Mouse (Mus musculus): Measurements from ENCODE around the gene Gm6096. TPM values are rescaled to one million over a fixed set of nuclear protein-coding genes. Genes with fewer than 3 reads are reported as not detected.

Gm6096 gene
- total RNA-seq, 1 experiment, result not detected

DNA sequence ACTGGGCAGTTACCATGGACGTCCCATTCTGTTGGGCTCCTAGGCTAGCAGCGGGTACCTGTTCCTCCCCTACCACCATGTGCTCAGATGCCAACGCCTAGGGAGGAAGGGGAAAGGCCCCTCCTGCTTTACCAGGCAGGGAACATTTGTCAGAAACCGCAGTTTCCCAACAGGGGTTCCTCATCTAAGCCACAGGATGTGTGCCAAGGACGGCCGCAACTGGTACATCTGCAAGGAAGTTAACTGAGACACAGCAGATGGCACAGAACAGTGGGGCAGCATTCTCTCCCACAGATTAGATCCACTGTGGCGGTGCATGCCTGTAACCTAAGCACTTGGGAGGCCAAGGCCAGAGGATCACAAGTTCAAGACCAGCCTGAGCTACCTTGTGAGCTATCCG is 36.2 kb upstream of the Gm6096 start:
- peaks cover 0 to 3% of the 10 kb centered on the region in 2 experiments; a peak in 1 of 4 replicates for H3K4me1 ChIP-seq (ENCODE audit: control insufficient read depth in 2 of 2, insufficient read depth in 2 of 2, low read length in 2 of 2, poor library complexity in 1 of 2)
- H3K9ac ChIP-seq (ENCODE audit: insufficient read depth, low read depth, low read length, poor library complexity, severe bottlenecking), result no peak overlapping the region
- H3K4me3 ChIP-seq (ENCODE audit: insufficient read depth in 1 of 2, low read depth in 1 of 2, low read length in 2 of 2, poor library complexity in 1 of 2, severe bottlenecking in 1 of 2), result no peak overlapping the region
- DNase-seq (ENCODE audit: low read depth, low spot score), result no peak
- no peaks in the 10 kb centered on the region for H3K9me3 ChIP-seq (ENCODE audit: control insufficient read depth, insufficient read depth, low read depth, low read length)
- in situ Hi-C loops (cut with MboI; ENCODE audit: low sequenced_read_pairs in 2 of 2, unreplicated experiment in 2 of 2), result loop anchor here (5.0 to 10.0 kb wide), 2 partner anchors 57 to 60 kb away; no protein-coding TSS in a partner anchor
- H3K36me3 ChIP-seq (ENCODE audit: control insufficient read depth, insufficient read depth, low read length, poor library complexity, severe bottlenecking), result peaks cover 91% of the 10 kb centered on the region
- no peak for TF ChIP-seq HCFC1 (IDR thresholded peaks at IDR 0.05; ENCODE audit: borderline replicate concordance, insufficient read depth, low read length)
- no peak for TF ChIP-seq ZNF384 (IDR thresholded peaks at IDR 0.05; ENCODE audit: low read depth, low read length)
- no peak for TF ChIP-seq CHD2 (IDR thresholded peaks at IDR 0.05; ENCODE audit: low read depth, low read length)
- TF ChIP-seq ZC3H11A (IDR thresholded peaks at IDR 0.05; ENCODE audit: borderline replicate concordance, low read depth, low read length), result no peak
- TF ChIP-seq MAFK (IDR thresholded peaks at IDR 0.05; ENCODE audit: insufficient read depth, low read depth, low read length), result no peak
- H3K27ac ChIP-seq (ENCODE audit: insufficient read depth, low read depth, low read length, poor library complexity, severe bottlenecking), result no peak overlapping the region

DNA sequence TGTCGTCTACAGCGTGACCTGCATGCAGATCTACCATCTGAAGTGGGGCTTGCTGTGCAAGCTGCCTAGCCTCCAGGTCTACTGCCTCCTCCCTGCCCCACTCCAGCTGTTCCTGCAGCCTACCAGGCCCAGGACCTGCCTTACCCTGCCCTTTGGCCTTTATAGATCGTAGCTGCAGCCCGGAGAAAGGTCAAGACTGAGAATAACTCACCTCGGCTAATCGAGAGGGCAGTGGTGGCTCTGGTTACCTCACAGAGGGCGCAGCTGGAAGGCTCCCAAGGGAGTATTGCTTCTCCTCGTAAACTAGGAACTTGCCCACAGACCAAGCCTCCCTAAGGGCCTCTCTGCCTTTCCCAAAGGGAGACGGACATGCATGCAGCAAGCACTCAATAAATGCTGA is 35.4 kb upstream of the Gm6096 start:
- Histone ChIP-seq H3K9ac (ENCODE audit: insufficient read depth, low read depth, low read length, poor library complexity, severe bottlenecking) (no peak overlapping the region), H3K4me1 (ENCODE audit: control insufficient read depth in 2 of 2, insufficient read depth in 2 of 2, low read length in 2 of 2, poor library complexity in 1 of 2) (peaks cover 0 to 3% of the 10 kb centered on the region in 2 experiments; a peak in 1 of 4 replicates), H3K4me3 (ENCODE audit: insufficient read depth in 1 of 2, low read depth in 1 of 2, low read length in 2 of 2, poor library complexity in 1 of 2, severe bottlenecking in 1 of 2) (no peak overlapping the region), H3K36me3 (ENCODE audit: control insufficient read depth, insufficient read depth, low read length, poor library complexity, severe bottlenecking) (peaks cover 90% of the 10 kb centered on the region), H3K27ac (ENCODE audit: insufficient read depth, low read depth, low read length, poor library complexity, severe bottlenecking) (no peak overlapping the region), H3K9me3 (ENCODE audit: control insufficient read depth, insufficient read depth, low read depth, low read length) (no peaks in the 10 kb centered on the region)
- in situ Hi-C loops (cut with MboI; ENCODE audit: low sequenced_read_pairs in 2 of 2, unreplicated experiment in 2 of 2), result loop anchor here in 1 of 2 experiments (10.0 kb wide), 1 partner anchor 61 kb away; no protein-coding TSS in a partner anchor
- no peak for DNase-seq (ENCODE audit: low read depth, low spot score)
- TF ChIP-seq ZNF384 (IDR thresholded peaks at IDR 0.05; ENCODE audit: low read depth, low read length) (no peak), CHD2 (IDR thresholded peaks at IDR 0.05; ENCODE audit: low read depth, low read length) (no peak)

DNA sequence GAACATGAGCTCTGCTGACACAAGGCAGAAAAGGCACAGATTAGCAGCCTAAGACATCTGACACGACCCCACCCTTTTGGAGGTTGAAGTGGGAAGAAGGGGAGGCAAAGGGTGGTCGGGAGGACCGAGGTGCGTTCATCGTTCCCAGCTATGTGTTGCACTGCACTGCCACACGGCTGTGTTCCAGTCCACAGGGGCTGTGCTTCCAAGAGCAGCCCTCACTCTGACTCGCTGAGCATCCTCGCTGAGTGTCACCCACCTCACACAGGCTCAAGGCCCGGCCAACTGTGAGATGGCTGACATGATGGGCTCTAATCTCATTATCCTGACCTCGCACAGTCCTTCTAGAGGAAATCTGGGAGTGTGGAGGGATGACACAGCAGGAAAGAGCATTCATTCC is 34.4 kb upstream of the Gm6096 start:
- TF ChIP-seq MAFK (IDR thresholded peaks at IDR 0.05; ENCODE audit: insufficient read depth, low read depth, low read length), result no peak
- TF ChIP-seq ZNF384 (IDR thresholded peaks at IDR 0.05; ENCODE audit: low read depth, low read length), result no peak
- TF ChIP-seq CHD2 (IDR thresholded peaks at IDR 0.05; ENCODE audit: low read depth, low read length), result no peak
- TF ChIP-seq HCFC1 (IDR thresholded peaks at IDR 0.05; ENCODE audit: borderline replicate concordance, insufficient read depth, low read length), result no peak
- Histone ChIP-seq H3K4me3 (ENCODE audit: insufficient read depth in 1 of 2, low read depth in 1 of 2, low read length in 2 of 2, poor library complexity in 1 of 2, severe bottlenecking in 1 of 2) (no peak overlapping the region), H3K9ac (ENCODE audit: insufficient read depth, low read depth, low read length, poor library complexity, severe bottlenecking) (no peak overlapping the region), H3K9me3 (ENCODE audit: control insufficient read depth, insufficient read depth, low read depth, low read length) (no peaks in the 10 kb centered on the region), H3K4me1 (ENCODE audit: control insufficient read depth in 2 of 2, insufficient read depth in 2 of 2, low read length in 2 of 2, poor library complexity in 1 of 2) (peaks cover 0 to 3% of the 10 kb centered on the region in 2 experiments; a peak in 1 of 4 replicates), H3K27ac (ENCODE audit: insufficient read depth, low read depth, low read length, poor library complexity, severe bottlenecking) (no peak overlapping the region), H3K36me3 (ENCODE audit: control insufficient read depth, insufficient read depth, low read length, poor library complexity, severe bottlenecking) (peaks cover 89% of the 10 kb centered on the region)
- in situ Hi-C loops (cut with MboI; ENCODE audit: low sequenced_read_pairs in 2 of 2, unreplicated experiment in 2 of 2), result loop anchor here in 1 of 2 experiments (10.0 kb wide), 1 partner anchor 62 kb away; no protein-coding TSS in a partner anchor
- no peak for DNase-seq (ENCODE audit: low read depth, low spot score)

DNA sequence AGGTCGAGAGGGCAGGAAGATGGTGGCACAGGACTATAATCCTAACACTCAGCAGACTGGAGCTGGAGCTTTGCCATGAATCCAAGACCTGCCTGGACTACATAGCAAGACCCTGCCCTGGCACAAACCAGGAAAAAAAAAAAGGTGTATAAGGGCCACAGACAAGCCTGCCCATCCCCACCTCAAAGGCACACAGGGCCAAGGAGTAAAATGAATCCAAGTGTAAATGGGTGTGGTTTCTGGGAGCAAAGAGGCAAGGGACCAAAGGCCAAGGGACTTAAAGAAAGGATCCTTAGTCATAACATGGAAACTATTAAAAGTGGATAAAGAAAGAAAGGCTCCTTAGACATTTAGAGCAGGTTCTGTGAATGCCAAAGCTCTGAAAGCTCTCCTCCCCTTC is 32.3 kb upstream of the Gm6096 start:
- H3K36me3 ChIP-seq (ENCODE audit: control insufficient read depth, insufficient read depth, low read length, poor library complexity, severe bottlenecking), result peaks cover 88% of the 10 kb centered on the region
- in situ Hi-C loops (cut with MboI; ENCODE audit: low sequenced_read_pairs in 2 of 2, unreplicated experiment in 2 of 2), result loop anchor here in 1 of 2 experiments (10.0 kb wide), 1 partner anchor 64 kb away; no protein-coding TSS in a partner anchor
- no peak overlapping the region for H3K9ac ChIP-seq (ENCODE audit: insufficient read depth, low read depth, low read length, poor library complexity, severe bottlenecking)
- H3K27ac ChIP-seq (ENCODE audit: insufficient read depth, low read depth, low read length, poor library complexity, severe bottlenecking), result no peak overlapping the region
- H3K4me3 ChIP-seq (ENCODE audit: insufficient read depth in 1 of 2, low read depth in 1 of 2, low read length in 2 of 2, poor library complexity in 1 of 2, severe bottlenecking in 1 of 2), result no peak overlapping the region
- no peaks in the 10 kb centered on the region for H3K9me3 ChIP-seq (ENCODE audit: control insufficient read depth, insufficient read depth, low read depth, low read length)
- H3K4me1 ChIP-seq (ENCODE audit: control insufficient read depth in 2 of 2, insufficient read depth in 2 of 2, low read length in 2 of 2, poor library complexity in 1 of 2), result peaks cover 0 to 3% of the 10 kb centered on the region in 2 experiments; a peak in 1 of 4 replicates
- DNase-seq (ENCODE audit: low read depth, low spot score), result no peak
- no peak for TF ChIP-seq HCFC1 (IDR thresholded peaks at IDR 0.05; ENCODE audit: borderline replicate concordance, insufficient read depth, low read length)

DNA sequence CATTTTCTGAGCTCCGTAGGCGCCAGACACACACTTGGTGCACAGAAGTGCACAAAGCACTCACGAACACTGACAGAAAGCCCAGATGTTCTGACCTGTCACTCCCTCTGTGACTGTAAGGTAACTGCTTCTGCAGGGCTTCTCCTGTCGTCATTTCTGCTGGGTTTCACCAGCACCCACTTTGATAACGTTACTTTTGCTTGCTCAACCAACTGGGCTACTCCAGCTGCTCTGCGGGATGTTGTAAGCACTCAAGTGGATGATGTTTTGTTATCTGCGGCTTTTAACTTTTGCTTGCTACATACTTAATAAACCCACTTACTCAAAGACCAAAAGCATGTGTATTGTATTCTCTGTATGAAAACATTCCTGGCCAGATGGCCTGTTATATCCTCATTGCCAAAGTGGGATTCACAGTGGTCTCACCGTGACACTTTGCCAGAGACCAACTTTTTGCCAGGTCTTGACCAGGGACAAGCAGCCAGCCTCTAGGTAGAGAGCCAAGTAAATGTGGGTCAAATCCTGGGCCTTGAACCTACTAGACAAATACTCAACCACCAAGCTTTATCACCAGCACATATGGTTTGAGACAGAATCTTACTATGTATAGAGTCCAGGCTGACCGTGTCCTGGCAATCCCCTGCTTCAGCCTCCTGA is 29.1 kb upstream of the Gm6096 start:
- no peak for DNase-seq (ENCODE audit: low read depth, low spot score)
- in situ Hi-C loops (cut with MboI; ENCODE audit: low sequenced_read_pairs in 2 of 2, unreplicated experiment in 2 of 2), result no loop called here
- TF ChIP-seq ZNF384 (IDR thresholded peaks at IDR 0.05; ENCODE audit: low read depth, low read length), result no peak
- no peak for TF ChIP-seq ZC3H11A (IDR thresholded peaks at IDR 0.05; ENCODE audit: borderline replicate concordance, low read depth, low read length)
- TF ChIP-seq CHD2 (IDR thresholded peaks at IDR 0.05; ENCODE audit: low read depth, low read length), result no peak
- TF ChIP-seq MAFK (IDR thresholded peaks at IDR 0.05; ENCODE audit: insufficient read depth, low read depth, low read length), result no peak
- TF ChIP-seq HCFC1 (IDR thresholded peaks at IDR 0.05; ENCODE audit: borderline replicate concordance, insufficient read depth, low read length), result no peak
- no peak overlapping the region for H3K9ac ChIP-seq (ENCODE audit: insufficient read depth, low read depth, low read length, poor library complexity, severe bottlenecking)
- no peak overlapping the region for H3K4me3 ChIP-seq (ENCODE audit: insufficient read depth in 1 of 2, low read depth in 1 of 2, low read length in 2 of 2, poor library complexity in 1 of 2, severe bottlenecking in 1 of 2)
- H3K4me1 ChIP-seq (ENCODE audit: control insufficient read depth in 2 of 2, insufficient read depth in 2 of 2, low read length in 2 of 2, poor library complexity in 1 of 2), result peaks cover 0 to 3% of the 10 kb centered on the region in 2 experiments; a peak in 1 of 4 replicates
- peaks cover 79% of the 10 kb centered on the region for H3K36me3 ChIP-seq (ENCODE audit: control insufficient read depth, insufficient read depth, low read length, poor library complexity, severe bottlenecking)
- H3K27ac ChIP-seq (ENCODE audit: insufficient read depth, low read depth, low read length, poor library complexity, severe bottlenecking), result no peak overlapping the region
- no peaks in the 10 kb centered on the region for H3K9me3 ChIP-seq (ENCODE audit: control insufficient read depth, insufficient read depth, low read depth, low read length)
